Mouse (Mus musculus) monocyte, adult 59 days (primary cell): Measurements from ENCODE around the gene Sh2d1a. TPM values are rescaled to one million over a fixed set of nuclear protein-coding genes. Genes with fewer than 3 reads are reported as not detected.

Experiments used
- total RNA-seq, 2 experiments: library from RNA; stranded (reverse); gene quantifications; one replicate each; pipeline ENCODE4 v1.2.4; 2023

Gene Sh2d1a
- total RNA-seq: not detected

DNA sequence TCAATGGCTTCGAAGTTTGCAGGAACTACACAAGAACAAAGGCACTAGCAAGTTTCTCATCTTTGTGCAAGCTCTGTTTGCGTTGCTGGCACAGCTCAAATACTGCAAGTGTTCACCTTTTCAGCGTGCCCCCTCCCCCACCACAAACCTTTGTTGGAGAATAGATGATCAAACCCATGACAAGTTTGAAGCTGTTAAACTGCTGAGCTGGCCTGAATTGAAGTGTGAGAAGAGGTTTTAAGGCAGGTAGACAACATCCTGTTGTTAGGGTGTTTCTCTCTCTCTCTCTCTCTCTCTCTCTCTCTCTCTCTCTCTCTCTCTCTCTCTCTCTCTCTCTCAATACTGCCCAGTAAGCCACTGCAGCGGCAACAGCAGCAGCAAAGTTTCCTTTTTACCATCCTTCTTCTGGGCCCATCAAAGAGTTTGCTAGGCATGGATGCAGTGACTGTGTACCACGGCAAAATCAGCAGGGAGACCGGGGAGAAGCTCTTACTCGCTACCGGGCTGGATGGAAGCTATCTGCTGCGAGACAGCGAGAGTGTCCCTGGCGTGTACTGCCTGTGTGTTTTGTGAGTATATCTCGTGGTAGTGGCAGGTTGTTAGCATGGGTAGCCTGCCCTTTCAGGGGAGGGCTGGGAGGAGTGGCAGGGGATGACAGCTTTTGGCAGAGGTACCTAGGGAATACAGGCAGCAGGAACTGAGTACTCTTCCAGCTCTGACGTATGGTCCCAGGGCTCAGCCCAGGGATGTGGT is at the start of gene Sh2d1a:
Gene Sh2d1a, plus strand, starts transcription at position 163 of the 753 bp plus-strand sequence.

DNA sequence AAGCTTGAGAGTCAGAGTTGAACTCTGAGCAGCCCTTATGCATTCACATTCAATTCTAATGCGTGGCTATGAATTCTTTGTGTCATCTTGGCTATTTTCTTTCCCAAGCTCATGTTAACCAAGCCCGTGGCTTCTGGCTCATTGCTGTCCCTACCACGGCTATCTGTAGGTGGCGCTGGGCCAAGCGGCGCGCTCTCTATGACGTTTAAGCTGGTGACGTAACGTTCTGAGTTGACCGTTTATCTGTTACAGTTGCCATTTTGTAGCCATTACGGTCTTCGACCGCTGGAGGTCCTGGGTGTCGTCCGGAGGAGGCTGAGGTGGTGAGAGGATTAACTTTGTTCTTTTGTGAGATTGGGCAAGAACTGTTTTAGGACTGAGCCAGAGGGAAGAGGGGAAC is 12.8 kb upstream of the Sh2d1a start, which contains the start of gene Tex13c2:
Gene Tex13c2, plus strand, starts transcription at position 246 of the 400 bp plus-strand sequence.

Other genes with a start within 250 kb of the Sh2d1a start
- gene Tex13c2, start 12.8 kb upstream of the Sh2d1a start, total RNA-seq: not detected